Mouse (Mus musculus) hindbrain, embryonic 13.5 days (tissue): Measurements from ENCODE around the gene Kcnq5. TPM values are rescaled to one million over a fixed set of nuclear protein-coding genes. Genes with fewer than 3 reads are reported as not detected.
"Not testable (repeated sequence)": the region's sequence is repeated elsewhere in the genome, so short reads cannot be mapped to it uniquely, and the experiment has no call there.

Source experiments
- ATAC-seq: fragments of 200-750 bp; cut with Nextera tagmentation; 2 replicates; pipeline ENCODE4 v1.8.0; 2017; ENCODE audit warnings: moderate TSS enrichment; ENCODE audit not compliant: low FRiP score
- H3K27ac ChIP-seq: fragments of 300-500 bp; sonication (generic); 2 replicates; pipeline ENCODE4 v1.5.1; 2015; ENCODE audit warnings: inconsistent platforms, mild to moderate bottlenecking, moderate library complexity
- H3K27me3 ChIP-seq: fragments of 300-500 bp; sonication (generic); 2 replicates; pipeline ENCODE4 v1.6.1; 2015; ENCODE audit warnings: mild to moderate bottlenecking, inconsistent platforms
- H3K36me3 ChIP-seq: fragments of 300-500 bp; sonication (generic); 2 replicates; pipeline ENCODE4 v1.6.1; 2015; ENCODE audit warnings: mild to moderate bottlenecking, inconsistent platforms
- H3K4me1 ChIP-seq: fragments of 300-500 bp; sonication (generic); replicated peaks from 2 replicates; pipeline ENCODE4 v1.6.1; 2015; ENCODE audit warnings: inconsistent platforms
- H3K4me2 ChIP-seq: fragments of 300-500 bp; sonication (generic); 2 replicates; pipeline ENCODE4 v1.6.1; 2015; ENCODE audit warnings: inconsistent platforms, mild to moderate bottlenecking, moderate library complexity
- H3K4me3 ChIP-seq: fragments of 300-500 bp; sonication (generic); 2 replicates; pipeline ENCODE4 v1.5.1; 2015; ENCODE audit warnings: mild to moderate bottlenecking, inconsistent platforms
- H3K9ac ChIP-seq: fragments of 300-500 bp; sonication (generic); 2 replicates; pipeline ENCODE4 v1.6.1; 2015; ENCODE audit warnings: mild to moderate bottlenecking, inconsistent platforms
- H3K9me3 ChIP-seq: fragments of 300-500 bp; sonication (generic); 2 replicates; pipeline ENCODE4 v1.6.1; 2016; ENCODE audit warnings: inconsistent platforms
- WGBS: fragments of 180-500 bp; shearing (Covaris S2); methylation state at CpG from one replicate; pipeline ENCODE4 v1.1.7; 2015; 5-methylcytosine and 5-hydroxymethylcytosine counted together
- polyA plus RNA-seq: library from polyadenylated mRNA; unstranded; fragments of >200 nt; fragmentation: Nextera tagmentation; extraction: Ambion mirVana; gene quantifications from 2 replicates; pipeline ENCODE4 v1.2.1, GENCODE M21; 2015

The Kcnq5 gene
- polyA plus RNA-seq, 1 experiment from 2014 or later, result 1.1 TPM

GRCm38 (mm10) chr1:21820066-21820630 is 141.6 kb downstream of the Kcnq5 start:
- H3K4me3 ChIP-seq, result no peak overlapping the region
- H3K9me3 ChIP-seq, result no peaks in the 10 kb centered on the region
- ATAC-seq, result no peak
- WGBS, result 39% methylated on average over 10 of the region's 10 CpGs
- no peaks in the 10 kb centered on the region for H3K4me1 ChIP-seq
- no peak overlapping the region for H3K9ac ChIP-seq
- H3K27me3 ChIP-seq, result no peaks in the 10 kb centered on the region
- no peaks in the 10 kb centered on the region for H3K36me3 ChIP-seq
- H3K4me2 ChIP-seq, result no peak overlapping the region
- no peak overlapping the region for H3K27ac ChIP-seq

DNA sequence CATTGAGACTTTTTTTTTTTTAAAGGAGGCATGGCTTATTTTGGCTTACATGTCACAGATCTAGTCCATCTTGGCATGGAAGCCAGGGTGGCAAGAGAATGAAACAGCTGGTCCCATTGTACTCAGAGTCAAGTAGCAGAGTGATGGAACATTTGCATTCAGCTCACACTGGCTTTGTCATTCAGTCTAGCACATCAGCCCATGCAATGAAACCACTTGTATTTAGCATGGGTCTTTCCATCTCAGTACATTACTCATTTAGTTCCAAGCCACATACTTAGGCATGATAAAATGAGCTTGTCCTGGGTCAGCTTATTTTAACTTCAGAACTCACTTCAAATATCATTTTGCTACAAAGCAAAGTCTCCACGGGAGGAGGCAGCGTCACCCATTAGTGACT is 156.7 kb downstream of the Kcnq5 start:
- H3K27ac ChIP-seq, result no peak overlapping the region
- H3K27me3 ChIP-seq, result no peaks in the 10 kb centered on the region
- no peaks in the 10 kb centered on the region for H3K36me3 ChIP-seq
- no peaks in the 10 kb centered on the region for H3K9me3 ChIP-seq
- WGBS, result 72% methylated on average over 2 of the region's 2 CpGs
- no peak overlapping the region for H3K4me3 ChIP-seq
- H3K4me2 ChIP-seq, result no peak overlapping the region
- H3K9ac ChIP-seq, result no peak overlapping the region
- no peaks in the 10 kb centered on the region for H3K4me1 ChIP-seq
- ATAC-seq, result peak; percentile 61; the same call in 1 of the 2 replicates

DNA sequence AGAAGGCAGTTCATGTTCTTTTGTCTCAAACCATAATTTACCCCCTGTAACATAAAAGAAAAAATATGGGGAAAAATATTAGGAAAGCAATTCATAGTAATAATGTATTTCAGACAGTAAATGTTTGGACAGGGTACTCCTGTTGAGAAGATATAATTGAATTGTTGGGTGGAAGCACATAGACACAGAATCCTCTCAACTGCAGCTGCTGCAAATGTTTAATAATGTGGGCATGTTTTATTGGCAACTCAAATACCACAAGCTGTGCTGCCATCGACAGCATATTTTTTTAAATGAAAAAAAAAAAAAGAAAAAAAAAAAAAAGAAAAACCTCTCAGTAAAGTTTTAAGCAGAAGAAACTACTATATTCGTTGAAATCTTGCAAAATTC is 157.3 kb downstream of the Kcnq5 start:
- ATAC-seq, result no peak
- Histone ChIP-seq H3K4me3 (no peak overlapping the region), H3K27ac (no peak overlapping the region), H3K36me3 (no peaks in the 10 kb centered on the region), H3K9ac (no peak overlapping the region), H3K4me2 (no peak overlapping the region), H3K4me1 (no peaks in the 10 kb centered on the region), H3K9me3 (no peaks in the 10 kb centered on the region), H3K27me3 (no peaks in the 10 kb centered on the region)
- WGBS, result 72% methylated on average over 2 of the region's 2 CpGs

GRCm38 (mm10) chr1:21803751-21804476 is 157.8 kb downstream of the Kcnq5 start:
- WGBS, result 74% methylated on average over 5 of the region's 5 CpGs
- H3K27ac ChIP-seq, result no peak overlapping the region
- no peak overlapping the region for H3K4me3 ChIP-seq
- no peaks in the 10 kb centered on the region for H3K4me1 ChIP-seq
- no peaks in the 10 kb centered on the region for H3K36me3 ChIP-seq
- ATAC-seq, result no peak
- no peaks in the 10 kb centered on the region for H3K27me3 ChIP-seq
- H3K9ac ChIP-seq, result no peak overlapping the region
- H3K4me2 ChIP-seq, result no peak overlapping the region
- no peaks in the 10 kb centered on the region for H3K9me3 ChIP-seq

GRCm38 (mm10) chr1:21780746-21781145 is 181.0 kb downstream of the Kcnq5 start:
- Histone ChIP-seq H3K9ac (no peak overlapping the region), H3K4me3 (no peak overlapping the region), H3K36me3 (no peaks in the 10 kb centered on the region), H3K4me1 (no peaks in the 10 kb centered on the region), H3K27ac (no peak overlapping the region), H3K9me3 (no peaks in the 10 kb centered on the region), H3K27me3 (no peaks in the 10 kb centered on the region), H3K4me2 (no peak overlapping the region)
- no peak for ATAC-seq
- WGBS, result 82% methylated on average over 5 of the region's 5 CpGs

DNA sequence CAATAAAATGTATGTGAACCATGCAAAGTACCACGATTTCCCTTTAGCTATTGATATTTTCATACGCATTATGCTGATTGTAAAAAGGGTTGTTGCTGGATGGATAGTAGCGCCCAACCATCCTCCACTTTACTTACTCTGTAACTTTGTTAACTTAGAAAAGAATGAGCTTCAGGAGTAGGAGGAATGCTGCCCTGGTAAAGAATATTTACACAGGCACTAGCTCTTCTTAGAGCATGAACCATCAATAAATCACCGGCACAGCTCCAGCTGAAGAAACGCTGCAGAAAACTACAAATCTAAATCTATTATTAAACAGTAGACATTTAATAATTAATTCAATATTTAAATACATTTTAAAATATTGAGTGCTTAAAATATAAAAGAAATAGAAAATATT is 184.2 kb downstream of the Kcnq5 start:
- H3K4me3 ChIP-seq, result no peak overlapping the region
- H3K9me3 ChIP-seq, result no peaks in the 10 kb centered on the region
- no peaks in the 10 kb centered on the region for H3K36me3 ChIP-seq
- H3K27ac ChIP-seq, result no peak overlapping the region
- ATAC-seq, result no peak
- H3K9ac ChIP-seq, result no peak overlapping the region
- H3K4me2 ChIP-seq, result no peak overlapping the region
- WGBS, result 88% methylated on average over 5 of the region's 5 CpGs
- no peaks in the 10 kb centered on the region for H3K4me1 ChIP-seq
- no peaks in the 10 kb centered on the region for H3K27me3 ChIP-seq

- 91% methylated on average over 5 of the region's 5 CpGs for WGBS
- Histone ChIP-seq H3K4me2 (no peak overlapping the region), H3K9me3 (no peaks in the 10 kb centered on the region), H3K9ac (no peak overlapping the region), H3K4me3 (no peak overlapping the region), H3K27ac (no peak overlapping the region), H3K4me1 (no peaks in the 10 kb centered on the region), H3K36me3 (no peaks in the 10 kb centered on the region), H3K27me3 (no peaks in the 10 kb centered on the region)
- no peak for ATAC-seq
Measured at GRCm38 (mm10) chr1:21773931-21774330, 187.8 kb downstream of the Kcnq5 start.

DNA sequence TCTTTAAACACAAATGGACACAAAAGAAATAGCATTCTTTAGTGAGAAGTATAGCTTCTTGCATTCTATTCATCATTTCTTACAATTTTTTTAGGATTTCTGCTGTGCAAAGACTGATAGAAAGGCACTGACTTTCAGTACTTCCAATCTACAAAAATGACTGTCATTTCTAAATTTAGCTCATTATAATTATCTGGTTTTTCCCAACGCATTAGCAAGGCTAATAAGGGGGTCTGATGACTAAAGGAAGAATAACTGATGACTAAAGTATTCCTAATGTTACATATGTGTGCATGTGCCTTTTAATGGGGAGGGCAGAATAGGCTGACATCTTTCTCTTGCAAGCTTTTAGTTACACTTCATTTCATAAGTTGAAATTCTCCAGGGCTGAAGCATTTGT is 191.2 kb downstream of the Kcnq5 start:
- Histone ChIP-seq H3K27ac (no peak overlapping the region), H3K4me3 (no peak overlapping the region), H3K9me3 (no peaks in the 10 kb centered on the region), H3K9ac (no peak overlapping the region), H3K27me3 (no peaks in the 10 kb centered on the region), H3K36me3 (no peaks in the 10 kb centered on the region), H3K4me1 (no peaks in the 10 kb centered on the region), H3K4me2 (no peak overlapping the region)
- WGBS, result 84% methylated on average over 1 of the region's 1 CpGs
- ATAC-seq, result no peak

- 88% methylated on average over 1 of the region's 1 CpGs for WGBS
- Histone ChIP-seq H3K4me3 (no peak overlapping the region), H3K9ac (no peak overlapping the region), H3K36me3 (no peaks in the 10 kb centered on the region), H3K4me1 (no peaks in the 10 kb centered on the region), H3K9me3 (no peaks in the 10 kb centered on the region), H3K27ac (no peak overlapping the region), H3K4me2 (no peak overlapping the region), H3K27me3 (no peaks in the 10 kb centered on the region)
- no peak for ATAC-seq
Measured at GRCm38 (mm10) chr1:21749297-21749696, 212.4 kb downstream of the Kcnq5 start.

DNA sequence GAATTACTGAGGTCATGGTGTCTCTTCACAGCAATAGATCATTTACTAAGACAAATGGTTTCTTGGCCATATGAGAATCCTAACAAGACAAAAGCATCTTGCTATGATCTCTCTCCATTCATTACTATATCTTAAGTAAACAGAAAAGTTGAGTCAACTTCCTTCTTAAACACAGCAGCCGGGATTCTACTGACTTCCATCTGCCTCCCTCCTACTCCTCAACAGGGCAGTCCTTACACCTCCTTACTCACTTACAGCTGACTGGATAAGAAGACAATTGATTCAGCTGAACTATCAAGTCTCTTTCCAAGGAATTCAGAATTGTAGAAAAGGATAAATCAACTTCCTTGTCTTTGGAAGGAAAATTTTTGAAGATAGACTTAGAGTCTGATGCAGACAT is 232.6 kb downstream of the Kcnq5 start:
- Histone ChIP-seq H3K36me3 (no peaks in the 10 kb centered on the region), H3K27me3 (no peaks in the 10 kb centered on the region), H3K9me3 (no peaks in the 10 kb centered on the region), H3K4me2 (no peak overlapping the region), H3K9ac (no peak overlapping the region), H3K4me3 (no peak overlapping the region), H3K27ac (no peak overlapping the region), H3K4me1 (no peaks in the 10 kb centered on the region)
- no peak for ATAC-seq
- WGBS, result 81% methylated on average over 1 of the region's 1 CpGs

DNA sequence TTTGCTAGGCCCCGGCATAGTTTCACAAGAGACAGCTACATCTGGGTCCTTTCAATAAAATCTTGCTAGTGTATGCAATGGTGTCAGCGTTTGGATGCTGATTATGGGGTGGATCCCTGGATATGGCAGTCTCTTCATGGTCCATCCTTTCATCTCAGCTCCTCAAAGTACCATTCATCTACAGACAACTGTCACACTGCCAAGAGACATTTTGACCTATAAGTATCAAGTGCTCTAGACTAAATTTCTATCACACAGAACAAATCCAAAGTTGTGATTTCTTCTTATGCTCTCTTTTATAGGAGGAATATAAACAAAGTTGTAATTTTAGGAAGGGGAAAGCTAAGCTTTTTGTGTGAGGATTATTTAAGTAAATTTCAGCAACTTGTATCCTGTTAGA is 238.5 kb downstream of the Kcnq5 start:
- WGBS, result 87% methylated on average over 2 of the region's 2 CpGs
- not testable (repeated sequence) for H3K4me2 ChIP-seq

DNA sequence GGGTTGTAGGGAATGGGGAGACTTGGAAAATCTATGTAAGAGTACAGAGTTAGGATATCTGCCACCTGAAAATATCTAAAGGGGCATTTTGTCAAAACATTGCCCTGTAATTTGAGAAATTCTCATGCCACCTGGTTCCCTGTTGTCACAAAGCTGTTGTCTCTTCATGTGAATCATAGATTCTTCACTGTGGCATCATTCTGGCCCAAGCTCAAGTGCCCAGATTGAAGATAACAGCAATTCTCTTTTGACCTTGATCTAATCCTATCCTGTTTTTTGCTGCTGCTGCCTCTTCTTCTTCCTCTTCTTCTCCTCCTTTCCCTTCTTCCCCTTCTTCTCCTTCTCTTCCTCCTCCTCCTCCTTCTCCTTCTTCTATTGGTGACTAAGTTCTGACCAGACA is 240.5 kb downstream of the Kcnq5 start:
- no peak overlapping the region for H3K4me3 ChIP-seq
- ATAC-seq, result no peak

More for the DNA sequence above, 238.5 kb downstream of the Kcnq5 start:
- H3K9ac ChIP-seq, H3K36me3 ChIP-seq, H3K4me3 ChIP-seq, H3K27me3 ChIP-seq, H3K27ac ChIP-seq, H3K9me3 ChIP-seq, ATAC-seq, H3K4me1 ChIP-seq: not testable (repeated sequence)

GRCm38 (mm10) chr1:21714816-21715215 is 246.9 kb downstream of the Kcnq5 start:
- no peak overlapping the region for H3K4me2 ChIP-seq
- H3K9me3 ChIP-seq, result no peaks in the 10 kb centered on the region
- no peak overlapping the region for H3K27ac ChIP-seq
- H3K36me3 ChIP-seq, result no peaks in the 10 kb centered on the region
- no peaks in the 10 kb centered on the region for H3K4me1 ChIP-seq
- no peak for ATAC-seq
- no peaks in the 10 kb centered on the region for H3K27me3 ChIP-seq
- WGBS, result 88% methylated on average over 3 of the region's 3 CpGs
- no peak overlapping the region for H3K4me3 ChIP-seq
- no peak overlapping the region for H3K9ac ChIP-seq

More for the DNA sequence above, 240.5 kb downstream of the Kcnq5 start:
- Histone ChIP-seq H3K4me1 (no peaks in the 10 kb centered on the region), H3K27me3 (no peaks in the 10 kb centered on the region), H3K4me2 (no peak overlapping the region), H3K27ac (no peak overlapping the region), H3K36me3 (no peaks in the 10 kb centered on the region), H3K9ac (no peak overlapping the region), H3K9me3 (no peaks in the 10 kb centered on the region)
